Mouse (Mus musculus): ENCODE data around the gene Nrxn3. TPM values are rescaled to one million over a fixed set of nuclear protein-coding genes. Genes with fewer than 3 reads are reported as not detected.

The Nrxn3 gene
- polyA plus RNA-seq, 1 experiment from 2014 or later = 29.2 TPM

DNA sequence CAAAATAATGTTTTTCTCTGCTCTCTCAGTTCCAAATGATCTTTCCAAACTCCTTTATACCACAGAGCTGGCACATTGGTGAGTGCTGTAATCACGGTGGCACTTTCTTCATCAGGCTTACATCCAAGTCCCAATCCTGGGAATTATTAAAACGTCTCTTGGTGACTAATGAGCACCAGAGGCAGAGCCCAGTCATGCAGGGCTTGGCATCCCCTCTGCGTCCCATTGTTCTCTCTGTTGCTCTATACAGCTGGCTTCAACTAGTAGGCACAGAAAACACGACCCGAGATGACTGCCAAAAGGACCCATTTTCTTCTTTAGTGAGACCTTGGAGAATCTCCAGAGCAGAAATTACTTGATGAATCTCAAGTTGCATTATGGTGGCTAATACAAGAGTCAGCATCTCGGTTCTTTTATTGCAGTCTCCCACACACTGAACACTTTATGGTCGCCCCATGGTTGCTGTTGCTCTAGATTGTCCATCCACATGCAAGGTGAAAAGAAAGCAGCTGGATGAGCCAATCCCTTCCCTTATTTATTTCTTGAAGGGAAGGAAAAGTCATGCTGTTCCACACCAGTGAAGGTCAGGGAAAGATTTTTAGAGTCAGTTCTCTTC lies 1552.1 kb downstream of the Nrxn3 start:
- H3K27me3 ChIP-seq (ENCODE audit: control insufficient read depth, insufficient read depth, low read length) = no peaks in the 10 kb centered on the region
- no peak for DNase-seq (ENCODE audit: low spot score)
- no peak overlapping the region for H3K9ac ChIP-seq (ENCODE audit: low read length)
- no peaks in the 10 kb centered on the region for H3K4me1 ChIP-seq (ENCODE audit: control insufficient read depth, insufficient read depth, low read length)
- no peak for ATAC-seq (ENCODE audit: insufficient read depth, low FRiP score, low TSS enrichment)
- WGBS = 74% methylated on average over 7 of the region's 7 CpGs
- H3K27ac ChIP-seq (ENCODE audit: low read depth, low read length) = no peak overlapping the region
- no peaks in the 10 kb centered on the region for H3K9me3 ChIP-seq (ENCODE audit: control insufficient read depth, low read length)
- no peaks in the 10 kb centered on the region for H3K36me3 ChIP-seq (ENCODE audit: control insufficient read depth, insufficient read depth, low read length)
- no peak overlapping the region for H3K4me3 ChIP-seq (ENCODE audit: low read depth, low read length)
- no peak overlapping the region for H3K4me2 ChIP-seq (ENCODE audit: low read depth)

- H3K27me3 ChIP-seq (ENCODE audit: control insufficient read depth, insufficient read depth, low read length) = no peaks in the 10 kb centered on the region
- WGBS = 91% methylated on average over 1 of the region's 1 CpGs
- no peaks in the 10 kb centered on the region for H3K4me1 ChIP-seq (ENCODE audit: control insufficient read depth, insufficient read depth, low read length)
- no peak overlapping the region for H3K4me2 ChIP-seq (ENCODE audit: low read depth)
- ATAC-seq (ENCODE audit: insufficient read depth, low FRiP score, low TSS enrichment) (no peak), DNase-seq (ENCODE audit: low spot score) (no peak)
- no peak overlapping the region for H3K4me3 ChIP-seq (ENCODE audit: low read depth, low read length)
- no peaks in the 10 kb centered on the region for H3K36me3 ChIP-seq (ENCODE audit: control insufficient read depth, insufficient read depth, low read length)
- H3K27ac ChIP-seq (ENCODE audit: low read depth, low read length) = no peak overlapping the region
- no peaks in the 10 kb centered on the region for H3K9me3 ChIP-seq (ENCODE audit: control insufficient read depth, low read length)
- H3K9ac ChIP-seq (ENCODE audit: low read length) = no peak overlapping the region
Observed at GRCm38 (mm10) chr12:90281236-90281635, 1558.6 kb downstream of the Nrxn3 start.

GRCm38 (mm10) chr12:90283022-90283421 lies 1560.3 kb downstream of the Nrxn3 start:
- Histone ChIP-seq H3K4me2 (ENCODE audit: low read depth) (no peak overlapping the region), H3K4me1 (ENCODE audit: control insufficient read depth, insufficient read depth, low read length) (no peaks in the 10 kb centered on the region), H3K27ac (ENCODE audit: low read depth, low read length) (no peak overlapping the region), H3K27me3 (ENCODE audit: control insufficient read depth, insufficient read depth, low read length) (no peaks in the 10 kb centered on the region), H3K9ac (ENCODE audit: low read length) (no peak overlapping the region), H3K36me3 (ENCODE audit: control insufficient read depth, insufficient read depth, low read length) (no peaks in the 10 kb centered on the region), H3K4me3 (ENCODE audit: low read depth, low read length) (no peak overlapping the region), H3K9me3 (ENCODE audit: control insufficient read depth, low read length) (no peaks in the 10 kb centered on the region)
- WGBS = 79% methylated on average over 5 of the region's 5 CpGs
- ATAC-seq (ENCODE audit: insufficient read depth, low FRiP score, low TSS enrichment) = no peak
- DNase-seq (ENCODE audit: low spot score) = no peak

- no peaks in the 10 kb centered on the region for H3K36me3 ChIP-seq (ENCODE audit: control insufficient read depth, insufficient read depth, low read length)
- 76% methylated on average over 1 of the region's 1 CpGs for WGBS
- H3K9me3 ChIP-seq (ENCODE audit: control insufficient read depth, low read length) = no peaks in the 10 kb centered on the region
- no peak overlapping the region for H3K27ac ChIP-seq (ENCODE audit: low read depth, low read length)
- DNase-seq (ENCODE audit: low spot score) = no peak
- no peak overlapping the region for H3K4me3 ChIP-seq (ENCODE audit: low read depth, low read length)
- no peaks in the 10 kb centered on the region for H3K27me3 ChIP-seq (ENCODE audit: control insufficient read depth, insufficient read depth, low read length)
- H3K9ac ChIP-seq (ENCODE audit: low read length) = no peak overlapping the region
- no peak overlapping the region for H3K4me2 ChIP-seq (ENCODE audit: low read depth)
- no peak for ATAC-seq (ENCODE audit: insufficient read depth, low FRiP score, low TSS enrichment)
- no peaks in the 10 kb centered on the region for H3K4me1 ChIP-seq (ENCODE audit: control insufficient read depth, insufficient read depth, low read length)
Observed at GRCm38 (mm10) chr12:90302671-90303070, 1580.0 kb downstream of the Nrxn3 start.

DNA sequence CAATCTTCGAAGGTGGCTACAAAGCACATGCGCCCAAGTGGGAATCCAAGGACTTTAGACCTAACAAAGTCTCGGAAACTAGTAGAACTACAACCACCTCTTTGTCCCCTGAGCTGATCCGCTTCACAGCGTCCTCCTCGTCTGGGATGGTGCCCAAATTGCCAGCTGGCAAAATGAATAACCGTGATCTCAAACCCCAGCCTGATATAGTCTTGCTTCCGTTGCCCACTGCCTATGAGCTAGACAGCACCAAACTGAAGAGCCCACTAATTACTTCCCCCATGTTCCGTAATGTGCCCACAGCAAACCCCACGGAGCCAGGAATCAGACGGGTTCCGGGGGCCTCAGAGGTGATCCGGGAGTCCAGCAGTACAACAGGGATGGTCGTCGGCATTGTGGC lies 1609.1 kb downstream of the Nrxn3 start:
- Histone ChIP-seq H3K36me3 (ENCODE audit: control insufficient read depth, insufficient read depth, low read length) (no peaks in the 10 kb centered on the region), H3K4me2 (ENCODE audit: low read depth) (no peak overlapping the region), H3K4me1 (ENCODE audit: control insufficient read depth, insufficient read depth, low read length) (no peaks in the 10 kb centered on the region), H3K4me3 (ENCODE audit: low read depth, low read length) (no peak overlapping the region), H3K9me3 (ENCODE audit: control insufficient read depth, low read length) (no peaks in the 10 kb centered on the region), H3K27me3 (ENCODE audit: control insufficient read depth, insufficient read depth, low read length) (no peaks in the 10 kb centered on the region), H3K9ac (ENCODE audit: low read length) (no peak overlapping the region), H3K27ac (ENCODE audit: low read depth, low read length) (no peak overlapping the region)
- DNase-seq (ENCODE audit: low spot score) (no peak), ATAC-seq (ENCODE audit: insufficient read depth, low FRiP score, low TSS enrichment) (no peak)
- WGBS = 93% methylated on average over 15 of the region's 15 CpGs

GRCm38 (mm10) chr12:90332459-90332858 lies 1609.8 kb downstream of the Nrxn3 start:
- Histone ChIP-seq H3K27me3 (ENCODE audit: control insufficient read depth, insufficient read depth, low read length) (no peaks in the 10 kb centered on the region), H3K36me3 (ENCODE audit: control insufficient read depth, insufficient read depth, low read length) (no peaks in the 10 kb centered on the region), H3K4me2 (ENCODE audit: low read depth) (no peak overlapping the region), H3K4me1 (ENCODE audit: control insufficient read depth, insufficient read depth, low read length) (no peaks in the 10 kb centered on the region), H3K9ac (ENCODE audit: low read length) (no peak overlapping the region), H3K9me3 (ENCODE audit: control insufficient read depth, low read length) (no peaks in the 10 kb centered on the region), H3K4me3 (ENCODE audit: low read depth, low read length) (no peak overlapping the region), H3K27ac (ENCODE audit: low read depth, low read length) (no peak overlapping the region)
- no peak for DNase-seq (ENCODE audit: low spot score)
- no peak for ATAC-seq (ENCODE audit: insufficient read depth, low FRiP score, low TSS enrichment)
- WGBS = 94% methylated on average over 3 of the region's 3 CpGs

- no peak overlapping the region for H3K4me2 ChIP-seq (ENCODE audit: low read depth)
- DNase-seq (ENCODE audit: low spot score) (no peak), ATAC-seq (ENCODE audit: insufficient read depth, low FRiP score, low TSS enrichment) (no peak)
- H3K9me3 ChIP-seq (ENCODE audit: control insufficient read depth, low read length) = no peaks in the 10 kb centered on the region
- no peak overlapping the region for H3K27ac ChIP-seq (ENCODE audit: low read depth, low read length)
- H3K27me3 ChIP-seq (ENCODE audit: control insufficient read depth, insufficient read depth, low read length) = no peaks in the 10 kb centered on the region
- H3K4me1 ChIP-seq (ENCODE audit: control insufficient read depth, insufficient read depth, low read length) = no peaks in the 10 kb centered on the region
- H3K9ac ChIP-seq (ENCODE audit: low read length) = no peak overlapping the region
- H3K36me3 ChIP-seq (ENCODE audit: control insufficient read depth, insufficient read depth, low read length) = no peaks in the 10 kb centered on the region
- no peak overlapping the region for H3K4me3 ChIP-seq (ENCODE audit: low read depth, low read length)
Observed at GRCm38 (mm10) chr12:90337496-90338228, 1615.0 kb downstream of the Nrxn3 start.

DNA sequence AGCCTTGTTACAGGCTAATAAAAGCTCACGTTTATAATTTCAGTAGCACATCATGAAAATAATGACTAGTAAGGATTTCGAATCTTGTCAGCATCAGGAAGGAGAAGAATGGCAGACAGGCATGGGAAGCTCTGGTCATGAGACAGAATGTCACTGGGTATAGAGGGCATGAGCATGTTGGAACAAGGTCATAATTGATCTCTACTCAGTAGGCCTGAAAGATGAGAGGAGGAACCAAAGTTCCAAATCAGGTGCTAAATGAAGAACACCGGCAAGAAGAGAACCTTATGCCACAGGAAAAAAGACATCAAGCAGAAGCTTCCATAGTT lies 1615.5 kb downstream of the Nrxn3 start:
- no peaks in the 10 kb centered on the region for H3K36me3 ChIP-seq (ENCODE audit: control insufficient read depth, insufficient read depth, low read length)
- no peak overlapping the region for H3K4me3 ChIP-seq (ENCODE audit: low read depth, low read length)
- no peak overlapping the region for H3K4me2 ChIP-seq (ENCODE audit: low read depth)
- H3K9me3 ChIP-seq (ENCODE audit: control insufficient read depth, low read length) = no peaks in the 10 kb centered on the region
- no peak overlapping the region for H3K9ac ChIP-seq (ENCODE audit: low read length)
- 89% methylated on average over 3 of the region's 3 CpGs for WGBS
- ATAC-seq (ENCODE audit: insufficient read depth, low FRiP score, low TSS enrichment) = no peak
- no peak overlapping the region for H3K27ac ChIP-seq (ENCODE audit: low read depth, low read length)
- no peaks in the 10 kb centered on the region for H3K27me3 ChIP-seq (ENCODE audit: control insufficient read depth, insufficient read depth, low read length)
- no peaks in the 10 kb centered on the region for H3K4me1 ChIP-seq (ENCODE audit: control insufficient read depth, insufficient read depth, low read length)
- DNase-seq (ENCODE audit: low spot score) = no peak
